Mouse (Mus musculus): ENCODE data around the gene Cox5a.

Cox5a gene

DNA sequence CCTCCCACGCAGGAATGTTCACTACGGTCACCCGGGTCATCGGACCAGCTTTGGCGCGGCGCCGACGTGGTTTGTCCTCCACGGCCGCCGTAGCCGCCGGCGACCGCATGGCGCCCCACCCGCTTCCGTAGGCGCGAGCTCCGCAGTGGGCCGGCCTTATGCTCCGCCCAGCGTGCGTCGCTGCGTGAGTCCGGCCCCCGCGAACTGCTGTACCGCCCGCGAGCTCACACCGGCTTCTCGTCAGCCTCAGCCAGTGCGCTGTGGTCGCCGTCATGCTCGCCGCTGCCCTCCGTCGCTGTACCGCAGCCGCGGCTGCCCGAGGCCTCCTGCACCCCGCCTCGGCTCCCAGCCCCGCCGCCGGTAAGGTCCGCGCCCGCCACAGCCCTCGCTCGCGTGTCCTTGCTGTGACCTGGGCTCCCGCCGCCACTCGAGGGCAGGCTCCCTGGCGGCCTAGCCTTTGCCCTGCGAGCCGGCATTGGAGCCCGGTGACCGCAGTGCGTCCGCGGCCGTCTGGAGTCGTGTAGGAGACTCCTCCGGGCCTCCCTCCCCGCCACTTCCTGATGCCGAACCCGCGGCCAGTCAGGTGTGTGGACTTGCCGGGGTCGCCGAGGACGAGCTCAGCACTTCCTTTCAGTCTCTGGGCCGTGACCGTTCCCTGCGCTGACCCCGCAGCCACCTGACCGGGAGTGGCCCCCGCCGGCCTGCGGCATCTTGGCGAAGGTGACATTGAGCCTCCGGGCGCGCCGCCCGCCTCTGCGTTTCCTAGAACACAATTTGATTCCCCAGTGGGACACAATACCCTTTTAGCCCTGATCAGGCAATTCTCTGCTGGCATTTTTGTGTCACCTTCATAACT, at the start of gene Cox5a:
Gene Cox5a, plus strand, starts transcription at position 219 of the 856 bp plus-strand sequence.
- DNase-seq (ENCODE audit: low read depth), result peak; percentile 84

DNA sequence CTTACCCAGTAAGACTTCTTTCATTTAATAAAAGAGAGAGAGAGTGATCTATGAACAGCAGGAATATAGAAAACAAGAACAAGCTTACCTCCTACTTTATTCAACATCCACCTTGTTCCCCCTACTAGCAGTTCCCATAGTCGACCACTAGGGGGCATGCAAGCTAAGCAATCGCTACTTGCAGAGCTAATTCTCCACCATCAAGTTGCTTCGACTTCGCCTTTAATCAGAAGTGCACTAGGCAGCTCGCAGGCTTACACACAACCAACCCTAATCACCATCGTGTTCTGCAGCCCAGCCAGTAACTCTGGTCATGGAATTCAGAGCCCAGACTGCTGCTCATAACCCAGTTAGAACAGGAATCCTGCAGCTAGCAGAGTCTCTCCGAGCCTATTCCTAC, 35.3 kb upstream of the Cox5a start:
- DNase-seq (ENCODE audit: low read depth), result peak; percentile 78

DNA sequence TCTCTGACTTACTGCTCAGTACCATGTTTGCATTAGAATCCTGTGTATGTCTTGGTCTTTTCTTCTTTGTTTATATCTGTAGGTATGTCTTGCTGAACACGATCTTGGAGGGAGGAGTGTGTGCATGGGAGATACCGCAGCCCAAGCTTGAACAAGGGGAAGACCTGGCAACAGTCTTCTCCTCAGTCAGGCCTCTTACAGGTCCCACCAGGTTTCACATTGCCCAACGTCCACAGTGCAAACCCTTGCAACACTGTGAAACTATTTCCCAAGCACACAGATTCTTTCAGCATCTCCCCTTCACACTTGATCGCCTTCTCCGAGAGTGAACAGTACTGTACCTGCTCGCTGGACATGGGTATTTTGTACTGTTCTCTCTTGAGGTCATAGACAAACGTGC, 33.3 kb upstream of the Cox5a start:
- no peak for DNase-seq (ENCODE audit: low read depth)

DNA sequence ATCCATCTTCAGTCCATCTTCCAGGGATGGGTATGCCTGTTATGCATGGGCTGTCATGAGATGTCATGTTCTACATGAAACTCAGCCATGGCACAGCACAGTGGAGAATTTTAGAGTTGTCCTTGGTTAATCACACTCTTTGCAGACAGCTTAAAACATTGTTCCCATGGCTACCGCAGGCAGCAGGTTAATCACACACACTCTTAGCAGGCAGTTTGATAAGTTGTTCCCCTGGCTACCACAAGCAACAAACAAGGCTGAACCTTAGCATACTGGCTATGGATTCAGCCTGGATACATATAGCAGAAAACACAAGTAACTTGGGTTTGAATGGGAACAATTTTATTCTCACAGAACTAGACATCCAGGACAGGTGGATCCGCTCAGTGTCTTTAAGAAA, 27.5 kb upstream of the Cox5a start:
- DNase-seq (ENCODE audit: low read depth), result no peak

DNA sequence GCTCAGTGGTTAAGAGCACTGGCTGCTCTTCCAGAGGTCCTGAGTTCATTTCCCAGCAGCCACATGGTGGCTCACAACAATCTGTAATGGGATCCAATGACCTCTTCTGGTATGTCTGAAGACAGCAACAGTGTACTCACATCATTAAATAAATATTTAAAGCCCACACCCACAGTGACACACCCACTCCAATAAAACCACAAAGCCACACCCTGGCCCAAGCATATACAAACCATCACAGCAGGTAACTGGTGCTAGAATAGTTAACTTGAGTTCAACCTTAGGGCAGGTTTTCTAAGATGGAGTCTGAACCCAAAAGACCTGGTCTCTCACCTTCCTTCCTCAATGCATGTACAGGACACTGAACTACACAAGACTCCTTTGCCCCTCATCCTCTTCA, 26.1 kb upstream of the Cox5a start:
- DNase-seq (ENCODE audit: low read depth), result no peak

DNA sequence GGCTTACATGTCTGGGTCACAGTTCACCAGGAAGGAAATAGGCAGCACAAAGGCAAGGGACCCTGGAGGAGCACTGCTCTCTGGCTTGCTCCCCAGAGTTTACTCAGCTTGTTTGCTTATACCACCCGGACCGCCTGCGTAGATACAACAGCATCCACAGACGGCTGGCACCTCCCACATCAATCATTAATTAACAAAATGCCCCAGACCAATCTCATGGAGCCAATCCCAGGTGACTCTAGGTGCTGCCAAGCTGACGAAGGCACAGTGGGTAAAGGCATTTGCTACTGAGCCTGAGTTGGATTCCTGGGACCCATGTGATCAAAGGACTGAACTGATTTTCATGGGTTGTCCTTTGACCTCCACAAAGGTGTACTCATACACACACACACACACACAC, 23.8 kb upstream of the Cox5a start:
- DNase-seq (ENCODE audit: low read depth), result no peak

DNA sequence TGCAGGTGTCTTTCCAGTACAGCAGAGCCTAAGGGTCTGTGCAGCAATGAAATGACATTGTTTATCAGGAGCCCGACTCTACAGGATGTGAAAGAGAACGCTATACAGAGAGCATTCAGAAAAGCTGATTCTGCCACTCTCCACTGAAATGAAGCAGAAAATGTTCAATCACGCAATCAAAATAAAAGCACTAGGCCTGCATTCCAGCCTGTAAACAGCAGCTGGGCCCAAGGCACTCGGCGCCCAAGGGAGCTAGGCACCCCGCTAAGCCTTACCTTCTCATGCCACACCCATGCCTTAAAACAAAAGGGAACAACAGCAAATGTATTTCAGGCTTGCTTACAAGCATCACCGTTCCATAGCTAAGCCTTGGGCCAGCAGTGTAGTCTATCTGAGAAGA, 22.5 kb upstream of the Cox5a start:
- DNase-seq (ENCODE audit: low read depth), result no peak

DNA sequence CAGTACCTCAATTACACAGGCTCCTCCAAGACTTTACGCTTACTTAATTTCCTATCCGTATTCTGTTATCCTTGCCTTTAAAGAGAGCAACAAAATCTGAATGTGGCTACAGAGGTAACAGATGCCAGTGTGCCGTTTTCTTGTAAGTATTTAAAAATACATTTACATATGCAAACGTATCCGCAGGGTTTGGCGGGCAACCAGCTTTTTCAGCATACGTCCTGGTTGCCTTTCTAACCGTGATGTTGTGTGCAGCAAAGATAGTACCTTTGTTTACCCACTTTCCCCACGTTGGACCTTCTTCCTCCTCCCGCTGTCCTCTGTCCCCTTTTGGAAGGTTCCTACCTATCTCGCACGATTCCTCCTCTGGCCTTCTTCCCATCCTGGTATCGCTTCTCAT, 19.6 kb upstream of the Cox5a start:
- no peak for DNase-seq (ENCODE audit: low read depth)

DNA sequence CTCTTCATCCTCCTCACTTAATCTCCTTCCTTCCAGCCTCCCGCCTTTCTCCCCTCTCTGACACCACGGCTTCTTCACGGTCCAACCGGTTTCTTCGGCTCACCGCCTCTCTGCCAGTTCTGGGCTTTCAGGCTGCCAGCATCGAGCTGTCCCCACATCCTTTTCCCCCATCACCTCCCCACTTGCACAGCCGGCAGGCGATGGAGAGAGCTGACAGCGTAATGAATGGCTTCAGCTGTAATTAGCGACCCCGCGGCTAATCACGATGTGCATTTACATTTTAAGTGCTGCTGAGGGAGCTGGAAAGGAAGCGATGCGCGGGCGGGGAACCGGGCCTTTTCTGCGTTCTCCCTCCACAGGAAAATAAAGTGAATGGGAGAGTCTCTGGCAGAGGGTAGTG, 19.2 kb upstream of the Cox5a start:
- DNase-seq (ENCODE audit: low read depth), result no peak

DNA sequence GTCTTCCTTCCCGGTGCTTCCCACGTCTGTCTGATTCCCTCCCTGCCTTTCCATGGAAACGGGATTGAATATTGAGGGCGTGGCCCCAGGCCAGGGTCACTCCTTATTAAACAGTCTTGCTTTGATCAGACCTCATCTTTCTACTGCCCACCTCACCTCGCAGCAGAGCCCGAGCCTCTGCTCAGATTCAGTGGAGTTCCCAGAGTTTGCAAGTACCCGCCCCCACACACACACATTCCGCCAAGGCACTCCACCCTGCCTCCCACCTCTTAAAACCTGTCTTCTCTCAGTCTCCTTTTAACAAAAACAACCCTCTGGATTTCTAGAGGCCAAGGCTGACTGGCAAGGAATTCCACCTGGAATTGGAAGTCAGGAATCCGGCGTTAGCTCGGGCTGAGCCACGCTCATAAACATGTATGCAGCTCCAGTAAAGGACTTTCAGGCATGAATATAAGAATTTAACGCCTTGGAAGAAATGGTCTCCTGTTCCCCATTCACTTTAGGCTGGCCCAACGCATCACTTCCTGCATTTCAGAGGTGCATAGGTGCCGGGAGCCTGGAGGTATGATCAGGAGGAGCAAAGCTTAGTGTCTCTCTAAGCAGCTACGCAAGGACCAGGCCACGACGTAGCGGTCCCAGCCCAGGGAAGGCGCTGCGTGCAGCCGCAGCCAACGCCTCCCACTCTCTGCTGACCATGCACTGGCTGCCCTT, 18.0 kb upstream of the Cox5a start:
- DNase-seq (ENCODE audit: low read depth), result no peak

DNA sequence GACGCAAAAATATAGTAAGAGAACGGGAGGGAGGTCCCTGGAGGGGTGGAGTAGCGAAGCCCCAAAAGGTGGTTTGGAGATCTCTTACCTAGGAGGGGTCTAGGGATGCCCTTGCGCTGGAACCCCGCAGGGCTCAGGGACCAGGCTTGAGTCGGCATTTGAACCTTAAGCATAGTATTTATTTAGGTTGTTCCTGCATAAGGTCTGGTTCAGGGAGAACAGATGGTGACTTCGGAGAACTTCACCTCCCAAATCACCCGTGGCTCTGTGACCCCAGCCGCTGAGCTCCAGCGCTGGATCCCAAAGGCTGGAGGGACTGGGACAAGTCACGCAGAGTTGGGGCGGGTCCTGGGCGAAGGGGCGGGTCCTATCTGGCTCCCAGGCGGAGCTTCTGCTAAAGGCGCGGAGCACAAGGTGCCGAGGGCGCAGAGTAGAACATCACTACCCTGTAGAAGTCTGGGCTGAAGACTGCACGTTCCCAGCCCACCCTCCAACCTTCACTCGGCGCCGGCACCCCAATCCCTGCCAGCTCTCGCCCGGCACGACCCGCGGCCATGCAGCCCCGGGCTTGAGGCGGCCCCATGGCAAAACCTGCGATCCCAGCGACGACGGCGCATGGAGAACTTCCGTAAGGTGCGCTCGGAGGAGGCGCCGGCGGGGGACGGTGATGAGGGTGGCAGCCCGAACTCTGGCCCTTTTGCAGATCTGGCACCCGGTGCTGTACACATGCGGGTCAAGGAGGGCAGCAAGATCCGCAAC, 17.3 kb upstream of the Cox5a start, which contains the start of gene Rpp25:
Gene Rpp25, plus strand, starts transcription at position 405 of the 759 bp plus-strand sequence.
- no peak for DNase-seq (ENCODE audit: low read depth)

DNA sequence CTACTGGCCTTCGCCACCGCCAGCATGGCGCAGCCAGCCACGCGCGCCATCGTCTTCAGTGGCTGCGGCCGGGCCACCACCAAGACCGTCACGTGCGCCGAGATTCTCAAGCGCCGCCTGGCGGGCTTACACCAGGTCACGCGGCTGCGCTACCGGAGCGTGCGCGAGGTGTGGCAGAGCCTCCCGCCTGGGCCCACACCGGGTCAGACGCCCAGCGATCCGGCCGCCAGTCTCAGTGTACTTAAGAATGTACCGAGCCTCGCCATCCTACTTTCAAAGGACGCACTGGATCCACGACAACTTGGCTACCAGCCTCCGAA, 16.7 kb upstream of the Cox5a start:
- no peak for DNase-seq (ENCODE audit: low read depth)

DNA sequence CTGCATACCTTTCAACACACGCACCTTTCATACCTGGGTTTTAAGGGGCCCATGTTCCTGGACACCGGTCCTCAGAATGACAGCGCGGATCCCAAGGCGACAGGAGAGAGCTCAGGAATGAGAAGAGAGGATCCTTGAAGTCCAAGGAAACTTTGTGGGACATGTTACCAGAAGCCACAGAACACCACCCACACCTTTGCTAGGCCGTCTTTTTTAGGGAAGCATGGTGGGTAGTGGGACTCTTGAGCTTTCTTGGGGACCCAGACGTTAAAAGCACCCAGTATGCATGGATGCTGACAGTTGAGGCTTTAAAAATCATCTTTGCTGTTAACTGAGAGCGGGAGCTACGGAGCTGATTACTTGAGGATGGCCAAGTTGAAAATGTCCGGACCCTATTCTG, 16.2 kb upstream of the Cox5a start:
- DNase-seq (ENCODE audit: low read depth), result no peak

DNA sequence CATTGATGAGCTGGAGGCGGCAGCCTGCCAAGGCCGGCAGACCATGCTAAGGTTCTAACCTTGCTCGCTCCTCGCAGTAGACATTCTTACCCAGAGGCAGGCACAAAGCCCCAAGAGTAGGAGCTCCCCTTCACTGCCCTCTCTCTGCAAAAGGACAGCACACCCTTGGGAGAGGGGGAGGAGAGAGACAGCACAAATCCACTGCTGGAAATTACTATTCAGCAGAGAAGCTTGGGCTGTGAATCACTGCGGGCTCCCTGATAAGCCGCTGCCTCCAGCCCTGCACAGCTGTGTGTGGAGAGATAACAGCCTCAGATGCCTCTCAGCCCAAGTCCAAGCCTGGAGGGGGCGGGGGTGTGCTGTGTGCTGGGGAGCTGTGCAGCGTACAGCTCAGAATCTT, 15.4 kb upstream of the Cox5a start:
- DNase-seq (ENCODE audit: low read depth), result peak; percentile 83

DNA sequence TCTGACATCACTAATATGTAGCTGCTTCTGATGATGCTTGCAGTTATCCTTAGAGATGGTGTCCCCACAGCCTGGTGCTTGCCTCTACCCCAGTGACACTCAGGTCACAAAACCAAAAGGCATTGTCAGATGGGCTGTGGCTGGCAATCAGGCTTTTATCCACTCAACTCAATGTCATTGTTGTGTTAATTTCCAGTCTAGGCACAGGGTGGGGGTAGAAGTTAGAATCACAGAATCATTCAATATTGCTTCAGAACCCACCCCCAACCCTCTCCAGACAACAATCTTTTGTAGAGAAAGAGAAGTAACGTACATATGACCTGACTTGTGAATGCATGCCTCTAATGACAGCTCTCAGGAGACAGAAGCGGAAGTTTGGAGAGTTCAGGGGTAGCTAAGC, 10.5 kb upstream of the Cox5a start:
- no peak for DNase-seq (ENCODE audit: low read depth)

DNA sequence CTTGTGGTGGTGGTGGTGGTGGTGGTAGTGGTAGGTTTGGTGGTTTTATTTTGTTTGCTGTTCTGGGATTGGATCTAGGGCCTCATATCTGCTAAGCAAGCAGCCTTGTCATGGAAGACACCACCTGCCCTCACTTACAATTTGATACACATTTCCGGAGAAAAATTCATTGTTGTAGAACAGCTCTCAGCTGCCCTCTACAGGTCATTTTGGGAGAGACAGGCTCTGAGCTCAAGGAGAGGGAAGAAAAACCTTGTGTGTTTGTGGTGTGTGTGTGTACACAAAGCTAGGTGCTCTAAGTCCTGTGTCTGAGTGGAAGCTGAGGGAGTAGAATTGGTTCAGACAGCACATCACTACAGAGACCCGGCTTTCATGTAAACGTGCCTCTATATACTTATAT, 4.0 kb upstream of the Cox5a start:
- no peak for DNase-seq (ENCODE audit: low read depth)

DNA sequence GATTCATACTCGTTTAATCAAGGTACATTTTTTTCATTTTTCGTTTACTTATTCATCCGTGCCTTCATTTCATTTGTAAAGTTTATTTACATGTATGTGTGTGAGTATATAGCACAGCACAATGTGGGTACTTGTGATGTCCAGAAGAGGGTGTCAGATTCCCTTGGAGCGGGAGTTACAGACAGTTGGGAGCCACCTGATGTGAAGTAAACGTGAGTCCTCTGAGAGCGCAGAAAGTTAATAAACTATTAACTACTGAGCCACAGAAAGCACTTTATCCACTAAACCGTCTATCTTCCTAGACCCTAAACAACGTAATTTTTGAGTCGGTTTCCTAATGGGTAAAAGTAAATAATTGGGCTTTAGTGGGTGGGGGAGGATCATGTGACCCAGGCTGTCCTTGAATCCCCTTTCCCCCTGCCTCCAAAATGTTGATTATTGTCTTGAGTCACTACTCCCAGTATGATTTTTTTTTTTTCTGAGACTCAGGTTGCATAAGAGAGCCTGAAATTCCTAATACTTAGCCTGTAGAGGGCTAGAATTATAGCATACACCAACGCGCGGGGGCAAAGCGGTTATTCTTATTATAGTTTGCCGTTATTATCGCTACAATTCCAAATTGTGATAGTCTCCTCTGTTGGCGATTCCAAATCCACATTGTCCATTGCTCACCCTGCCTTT, 559 bp upstream of the Cox5a start:
- DNase-seq (ENCODE audit: low read depth), result no peak

DNA sequence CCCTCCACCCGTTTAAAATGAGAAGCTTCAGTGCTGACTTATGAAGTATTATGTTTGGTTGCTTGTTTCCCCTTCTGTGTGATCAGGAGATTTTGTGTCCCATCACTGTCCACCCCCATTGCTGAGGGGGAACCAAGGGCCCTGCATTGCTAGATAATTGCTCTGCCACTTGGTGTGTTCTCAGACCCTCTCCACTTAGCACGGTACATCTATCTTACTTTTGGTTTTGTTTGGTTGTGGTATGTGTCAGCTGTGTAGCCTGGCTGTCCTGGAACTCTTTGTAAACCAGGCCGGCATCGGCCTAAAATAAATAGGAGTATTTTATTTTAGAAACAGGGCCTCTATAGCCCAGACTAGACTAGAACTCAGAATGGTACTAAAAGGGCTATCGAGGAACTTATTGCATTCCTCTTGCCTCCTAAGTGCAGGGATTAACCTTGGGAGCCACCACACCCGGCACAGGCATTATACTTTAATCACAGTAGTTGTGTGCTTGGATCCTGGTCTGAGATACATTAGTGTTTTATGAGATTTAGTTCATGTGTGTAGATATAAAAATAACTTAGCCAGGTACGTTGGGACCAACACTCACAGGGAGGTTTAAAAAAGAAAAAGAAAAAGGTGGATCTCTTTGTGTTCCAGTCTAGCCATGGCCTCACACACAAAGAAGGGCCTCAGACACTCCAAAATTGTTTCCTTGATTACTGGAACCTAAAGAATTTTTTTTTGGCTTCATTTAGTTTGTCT, 1.2 kb downstream of the Cox5a start:
- no peak for DNase-seq (ENCODE audit: low read depth)

DNA sequence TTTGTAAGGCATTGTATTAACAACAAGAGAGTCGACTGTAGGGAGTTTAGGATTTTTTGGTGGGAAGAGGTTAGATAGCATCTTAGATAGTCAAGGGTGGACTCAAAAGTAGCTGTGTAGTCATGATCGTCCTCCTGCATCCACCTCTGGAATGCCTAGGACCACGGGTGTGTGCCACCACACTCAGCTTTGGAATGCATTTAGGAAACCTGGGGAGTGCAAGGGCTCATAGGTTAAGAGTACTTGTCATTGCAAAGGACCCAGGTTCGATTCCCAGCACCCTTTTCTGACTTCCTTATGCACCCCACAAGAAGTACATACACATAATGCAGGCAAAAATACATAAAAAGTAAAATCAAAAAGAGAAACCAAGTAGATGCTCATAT, 1.8 kb downstream of the Cox5a start:
- no peak for DNase-seq (ENCODE audit: low read depth)

DNA sequence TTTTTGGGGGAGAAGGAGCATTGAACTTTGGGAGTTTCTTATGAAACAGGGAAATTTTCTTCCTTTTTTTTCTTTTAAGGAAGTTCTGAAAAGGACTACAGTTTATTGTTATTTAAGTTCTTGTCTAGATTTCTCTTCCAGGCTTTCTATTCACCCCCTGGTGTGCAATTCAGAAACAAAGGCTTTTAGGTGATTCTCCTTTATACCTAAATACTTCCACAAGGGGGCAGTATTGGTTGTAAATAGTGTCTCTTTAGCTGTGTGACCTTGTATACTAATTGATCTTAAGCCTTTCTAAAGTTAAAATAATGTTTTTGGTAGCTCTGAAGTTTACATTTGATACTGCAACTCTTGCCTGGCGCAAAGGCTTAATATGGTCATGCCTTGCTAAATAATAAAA, 2.7 kb downstream of the Cox5a start:
- DNase-seq (ENCODE audit: low read depth), result no peak

DNA sequence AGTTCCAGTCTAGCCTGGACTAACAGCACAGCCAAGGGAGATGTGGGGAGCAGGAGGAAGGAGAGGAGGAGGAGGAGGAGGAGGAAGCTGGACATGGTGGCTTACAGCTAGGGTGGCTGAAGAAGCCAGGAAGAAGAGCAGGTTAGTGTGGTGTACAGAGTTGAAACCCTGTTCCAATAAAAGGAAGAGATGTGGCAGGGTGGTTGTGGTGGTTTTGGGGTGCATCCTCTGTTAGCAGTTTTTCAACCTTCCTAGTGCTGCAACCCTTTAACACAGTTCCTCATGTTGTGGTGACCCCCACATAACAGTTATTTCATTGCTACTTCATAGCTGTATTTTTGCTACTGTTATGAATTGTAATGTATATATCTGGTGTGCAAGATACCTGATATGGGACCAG, 3.4 kb downstream of the Cox5a start:
- no peak for DNase-seq (ENCODE audit: low read depth)

DNA sequence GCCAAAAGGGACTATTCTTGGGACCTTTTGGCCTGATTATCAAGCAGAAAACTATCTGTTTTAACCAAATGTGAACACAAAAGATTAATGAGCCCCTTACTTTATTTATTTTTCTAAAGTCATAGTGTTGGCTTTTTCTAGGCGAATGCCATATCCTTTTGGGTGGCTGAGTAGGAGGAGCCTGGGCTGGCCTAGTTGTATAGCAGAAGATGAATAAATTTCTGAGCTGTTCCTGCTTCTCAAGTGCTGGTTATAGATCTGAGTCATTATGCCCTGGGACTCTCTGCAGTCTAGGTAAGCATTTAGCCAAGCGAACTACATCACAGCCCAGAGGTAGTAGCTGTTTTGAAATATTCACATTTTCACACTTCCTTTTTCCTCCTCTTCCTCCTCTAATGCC, 4.4 kb downstream of the Cox5a start:
- DNase-seq (ENCODE audit: low read depth), result no peak

All from c-Kit-positive CD71-positive TER-119-negative erythroid progenitor cells, embryonic 14.5 days (primary cell).